Mouse (Mus musculus) E14TG2a.4 (cell line): Measurements from ENCODE around the gene Pdzk1ip1.

Experiments used
- CTCF ChIP-seq: conservative IDR thresholded peaks from 2 replicates; pipeline ENCODE4 v1.5.1; 2014; ENCODE audit warnings: low read length
- NANOG ChIP-seq: IDR thresholded peaks from 2 replicates; pipeline ENCODE4 v1.6.1; 2014; ENCODE audit warnings: borderline replicate concordance, low read length, mixed read lengths
- POU5F1 ChIP-seq: IDR thresholded peaks from 2 replicates; pipeline ENCODE4 v1.6.1; 2014; ENCODE audit warnings: low read length, borderline replicate concordance

DNA sequence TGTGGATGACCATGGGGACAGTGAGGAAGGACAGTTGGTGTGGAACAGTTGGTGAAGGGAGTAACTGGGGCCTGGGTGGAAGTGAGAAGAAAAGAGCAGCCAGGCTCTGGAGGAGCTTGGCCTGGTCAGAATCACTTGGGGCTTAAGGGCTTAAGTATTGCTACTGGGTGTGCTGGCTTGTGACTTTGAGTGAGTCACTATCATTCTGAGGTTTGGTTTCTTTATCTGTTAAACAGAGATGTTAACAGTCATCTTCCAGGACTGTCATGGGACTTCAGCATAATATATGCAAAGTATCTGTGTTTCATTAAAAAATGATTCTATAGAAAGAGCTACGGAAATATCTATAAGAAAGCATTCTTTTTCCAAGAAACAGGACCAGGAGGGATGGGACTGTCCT is 13.7 kb upstream of the Pdzk1ip1 start:
- TF ChIP-seq CTCF (no peak), POU5F1 (no peak), NANOG (no peak)
